Mouse (Mus musculus) CH12.LX (cell line): ENCODE measurements at regions not wholly inside any gene's neighbourhood (a gene's known extent, or its start where the extent isn't known, plus 50 kb on each side); places are given as distances from the start of the nearest gene placed in this dataset.

Experiments used
- DNase-seq: peaks from one replicate; pipeline ENCODE4 v3.0.0-alpha.2; 2013; ENCODE audit errors: extremely low read depth
- H3K27ac ChIP-seq: 2 replicates; pipeline ENCODE4 v1.5.1; 2012; ENCODE audit warnings: low read depth, mild to moderate bottlenecking, control low read depth, moderate library complexity; ENCODE audit not compliant: insufficient read depth
- H3K27me3 ChIP-seq: replicated peaks from 2 replicates; pipeline ENCODE3; 2012; ENCODE audit warnings: inconsistent platforms
- H3K36me3 ChIP-seq, 2 experiments: replicated peaks in 1 of 2; 2 replicates each; pipeline versions ENCODE3 to v1.6.1; 2012; ENCODE audit warnings: inconsistent platforms in 1 of 2, low read length in 1 of 2, mild to moderate bottlenecking in 1 of 2, mixed read lengths in 1 of 2, moderate library complexity in 1 of 2; ENCODE audit not compliant: control insufficient read depth in 1 of 2, insufficient read depth in 1 of 2
- H3K4me1 ChIP-seq, 2 experiments: 2 replicates each; pipeline ENCODE4 v1.6.1; 2012; ENCODE audit warnings: inconsistent platforms in 1 of 2, moderate library complexity in 1 of 2; ENCODE audit not compliant: insufficient read depth in 2 of 2, control insufficient read depth in 1 of 2
- H3K4me2 ChIP-seq: 2 replicates; pipeline ENCODE4 v1.6.1; 2012; ENCODE audit warnings: low read depth, mild to moderate bottlenecking, control low read depth; ENCODE audit not compliant: poor library complexity, insufficient read depth, severe bottlenecking
- H3K4me3 ChIP-seq, 3 experiments: fragments of 150-350 bp in 1 of 3; sonication (generic) in 1 of 3; replicated peaks in 1 of 3; 2 replicates each; pipeline versions ENCODE3 to v1.5.1; 2011 to 2012; ENCODE audit warnings: low read depth in 2 of 3, low read length in 2 of 3, mild to moderate bottlenecking in 2 of 3, moderate library complexity in 2 of 3, control low read depth in 1 of 3, improper control_type of control experiment in 1 of 3, inconsistent platforms in 1 of 3, mixed read lengths in 1 of 3; ENCODE audit not compliant: poor library complexity in 1 of 3
- H3K79me2 ChIP-seq: replicated peaks from 2 replicates; pipeline ENCODE4 v1.6.1; 2012; ENCODE audit warnings: mild to moderate bottlenecking, moderate library complexity; ENCODE audit not compliant: control insufficient read depth, poor library complexity, insufficient read depth, severe bottlenecking; ENCODE audit errors: extremely low read depth
- H3K9ac ChIP-seq: 2 replicates; pipeline ENCODE4 v1.6.1; 2012; ENCODE audit warnings: low read depth, mild to moderate bottlenecking, control low read depth, moderate library complexity; ENCODE audit not compliant: insufficient read depth
- H3K9me3 ChIP-seq: replicated peaks from 2 replicates; pipeline ENCODE3; 2012; ENCODE audit warnings: low read length, inconsistent platforms, mixed read lengths
- BHLHE40 ChIP-seq: IDR thresholded peaks from 2 replicates; pipeline ENCODE4 v1.6.1; 2011; ENCODE audit warnings: mild to moderate bottlenecking, low read depth, low read length, improper control_type of control experiment
- CHD1 ChIP-seq: IDR thresholded peaks from 2 replicates; pipeline ENCODE4 v1.6.1; 2012; ENCODE audit warnings: low read depth, low read length, improper control_type of control experiment, inconsistent platforms
- CHD2 ChIP-seq: IDR thresholded peaks from 2 replicates; pipeline ENCODE4 v1.6.1; 2011; ENCODE audit warnings: low read length, improper control_type of control experiment
- CTCF ChIP-seq, 2 experiments: IDR thresholded peaks in 1 of 2; conservative IDR thresholded peaks in 1 of 2; 2 replicates each; pipeline ENCODE4 v1.5.1; 2011 to 2012; ENCODE audit warnings: low read depth in 2 of 2, low read length in 2 of 2, improper control_type of control experiment in 1 of 2, inconsistent platforms in 1 of 2, mild to moderate bottlenecking in 1 of 2, moderate library complexity in 1 of 2
- E2F4 ChIP-seq: IDR thresholded peaks from 2 replicates; pipeline ENCODE4 v1.6.1; 2011; ENCODE audit warnings: low read depth, low read length, improper control_type of control experiment; ENCODE audit not compliant: insufficient replicate concordance
- EP300 ChIP-seq: IDR thresholded peaks from 2 replicates; pipeline ENCODE4 v1.6.1; 2011; ENCODE audit warnings: low read length, improper control_type of control experiment
- ETS1 ChIP-seq: conservative IDR thresholded peaks from 2 replicates; pipeline ENCODE4 v1.6.1; 2012; ENCODE audit warnings: low read depth, mild to moderate bottlenecking, inconsistent platforms, low read length, improper control_type of control experiment, moderate library complexity
- HCFC1 ChIP-seq: IDR thresholded peaks from 2 replicates; pipeline ENCODE4 v1.6.1; 2012; ENCODE audit warnings: low read depth, mild to moderate bottlenecking, inconsistent platforms, low read length, improper control_type of control experiment
- IRF4 ChIP-seq: IDR thresholded peaks from 2 replicates; pipeline ENCODE4 v1.6.1; 2014; ENCODE audit warnings: low read depth, mild to moderate bottlenecking, inconsistent platforms, low read length, improper control_type of control experiment
- JUN ChIP-seq: IDR thresholded peaks from 2 replicates; pipeline ENCODE4 v1.6.1; 2011; ENCODE audit warnings: low read depth, mild to moderate bottlenecking, low read length, improper control_type of control experiment, moderate library complexity; ENCODE audit not compliant: insufficient read depth
- MAX ChIP-seq: IDR thresholded peaks from 2 replicates; pipeline ENCODE4 v1.6.1; 2011; ENCODE audit warnings: low read length, improper control_type of control experiment
- MAZ ChIP-seq: IDR thresholded peaks from 2 replicates; pipeline ENCODE4 v1.6.1; 2012; ENCODE audit warnings: low read depth, mild to moderate bottlenecking, inconsistent platforms, low read length, improper control_type of control experiment, moderate library complexity
- MEF2A ChIP-seq: IDR thresholded peaks from 2 replicates; pipeline ENCODE4 v1.6.1; 2014; ENCODE audit warnings: low read depth, mild to moderate bottlenecking, inconsistent platforms, low read length, improper control_type of control experiment, borderline replicate concordance
- MXI1 ChIP-seq: IDR thresholded peaks from 2 replicates; pipeline ENCODE4 v1.6.1; 2011; ENCODE audit warnings: mild to moderate bottlenecking, low read depth, low read length, improper control_type of control experiment
- NELFE ChIP-seq: IDR thresholded peaks from 2 replicates; pipeline ENCODE4 v1.6.1; 2011; ENCODE audit warnings: low read depth, low read length, improper control_type of control experiment
- NRF1 ChIP-seq: IDR thresholded peaks from 2 replicates; pipeline ENCODE4 v1.6.1; 2014; ENCODE audit warnings: low read depth, mild to moderate bottlenecking, inconsistent platforms, low read length, improper control_type of control experiment, moderate library complexity
- PAX5 ChIP-seq: IDR thresholded peaks from 2 replicates; pipeline ENCODE4 v1.6.1; 2012; ENCODE audit warnings: low read length, inconsistent platforms, mixed read lengths
- POLR2AphosphoS2 ChIP-seq: IDR thresholded peaks from 2 replicates; pipeline ENCODE4 v1.6.1; 2011; ENCODE audit warnings: low read depth, low read length, improper control_type of control experiment
- RAD21 ChIP-seq: IDR thresholded peaks from 2 replicates; pipeline ENCODE4 v1.6.1; 2011; ENCODE audit warnings: low read depth, mild to moderate bottlenecking, low read length, improper control_type of control experiment, moderate library complexity
- RCOR1 ChIP-seq: conservative IDR thresholded peaks from 2 replicates; pipeline ENCODE4 v1.6.1; 2012; ENCODE audit warnings: low read depth, mild to moderate bottlenecking, inconsistent platforms, low read length, improper control_type of control experiment
- SIN3A ChIP-seq: IDR thresholded peaks from 2 replicates; pipeline ENCODE4 v1.6.1; 2012; ENCODE audit warnings: low read length, improper control_type of control experiment, inconsistent platforms
- SMC3 ChIP-seq: IDR thresholded peaks from 2 replicates; pipeline ENCODE4 v1.6.1; 2011; ENCODE audit warnings: low read depth, low read length, improper control_type of control experiment
- UBTF ChIP-seq: IDR thresholded peaks from 2 replicates; pipeline ENCODE4 v1.6.1; 2012; ENCODE audit warnings: low read depth, mild to moderate bottlenecking, inconsistent platforms, low read length, improper control_type of control experiment, moderate library complexity
- USF1 ChIP-seq: IDR thresholded peaks from 2 replicates; pipeline ENCODE4 v1.6.1; 2014; ENCODE audit warnings: low read depth, mild to moderate bottlenecking, inconsistent platforms, low read length, improper control_type of control experiment
- ZKSCAN1 ChIP-seq: IDR thresholded peaks from 2 replicates; pipeline ENCODE4 v1.6.1; 2012; ENCODE audit warnings: low read depth, inconsistent platforms, low read length, improper control_type of control experiment, borderline replicate concordance
- ZMIZ1 ChIP-seq: IDR thresholded peaks from 2 replicates; pipeline ENCODE4 v1.6.1; 2012; ENCODE audit warnings: low read depth, mild to moderate bottlenecking, inconsistent platforms, low read length, improper control_type of control experiment
- dilution Hi-C: fragments of 300-500 bp; cut with MboI; formaldehyde crosslinking; loops from 2 replicates; pipeline ENCODE4 v1.14.3; 2020; ENCODE audit warnings: low sequenced_read_pairs; ENCODE audit not compliant: extremely low pct_unique_long_range_greater_than_20kb, extremely low pct_ligation_motif_present
- in situ Hi-C: fragments of 300-500 bp; cut with MboI; formaldehyde crosslinking; loops from 3 replicates; pipeline ENCODE4 v1.14.3; 2019; ENCODE audit warnings: low sequenced_read_pairs, low pct_ligation_motif_present, low pct_unique_long_range_greater_than_20kb, mixed read lengths

DNA sequence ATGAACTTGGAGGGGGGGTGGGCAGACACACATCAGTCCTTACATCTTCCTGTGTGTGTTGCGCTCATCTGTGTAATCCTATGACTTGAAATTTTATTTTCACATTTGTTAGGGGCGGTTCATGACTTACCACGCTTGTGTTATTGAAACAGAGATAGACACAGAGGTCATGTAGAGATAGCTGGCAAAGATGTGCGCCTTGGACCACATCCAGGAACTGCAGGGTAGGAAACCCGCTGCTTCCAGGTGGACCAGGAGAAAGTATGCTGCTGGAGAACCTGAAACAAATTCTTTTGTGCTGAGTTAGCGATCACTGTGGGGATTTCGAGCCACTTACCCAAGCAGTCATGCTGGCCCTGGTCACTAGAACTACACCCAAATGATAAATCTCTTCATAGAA, 89.1 kb downstream of the Kcnj2 start:
- H3K27me3 ChIP-seq, result no peaks in the 10 kb centered on the region
- H3K9me3 ChIP-seq, result no peaks in the 10 kb centered on the region
- H3K4me3 ChIP-seq, result no peak overlapping the region
- no peak overlapping the region for H3K4me2 ChIP-seq
- H3K9ac ChIP-seq, result no peak overlapping the region
- H3K79me2 ChIP-seq, result no peaks in the 10 kb centered on the region
- in situ Hi-C loops (loop anchor here (25.0 kb wide), 1 partner anchor 157 kb away; no protein-coding TSS in a partner anchor), dilution Hi-C loops (no loop called here)
- H3K4me1 ChIP-seq, result peaks cover 0 to 20% of the 10 kb centered on the region in 2 experiments; a peak in 2 of 4 replicates
- no peaks in the 10 kb centered on the region for H3K36me3 ChIP-seq
- TF ChIP-seq USF1 (no peak), IRF4 (no peak), HCFC1 (no peak), UBTF (no peak), ZKSCAN1 (no peak), BHLHE40 (no peak), ETS1 (no peak), NRF1 (no peak), SIN3A (no peak), MAZ (no peak), MXI1 (no peak), RCOR1 (no peak), PAX5 (no peak), NELFE (no peak), MAX (no peak), SMC3 (no peak), RAD21 (no peak), E2F4 (no peak), ZMIZ1 (no peak), CHD2 (no peak)
- no peak overlapping the region for H3K27ac ChIP-seq
- no peak for DNase-seq

DNA sequence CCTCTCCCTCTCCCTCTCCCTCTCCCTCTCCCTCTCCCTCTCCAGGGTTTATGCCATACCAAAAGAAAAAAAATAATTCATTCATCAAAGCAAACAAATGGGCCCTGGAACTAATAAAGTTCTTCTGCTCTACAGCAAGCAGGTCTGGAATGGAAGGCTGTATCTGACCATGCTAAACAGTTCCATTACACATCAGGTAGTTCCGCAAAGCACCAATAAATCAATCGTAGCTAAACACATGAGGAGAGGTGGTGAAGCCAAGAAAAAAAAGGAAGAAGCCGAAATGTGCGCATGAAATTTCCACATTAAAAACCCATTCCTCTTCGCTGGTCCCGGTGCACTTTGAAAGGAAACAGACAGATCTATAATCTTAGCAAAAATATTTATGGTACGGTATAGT, 89.8 kb downstream of the Kcnj2 start:
- Histone ChIP-seq H3K9ac (no peak overlapping the region), H3K27ac (no peak overlapping the region), H3K36me3 (no peaks in the 10 kb centered on the region), H3K9me3 (no peaks in the 10 kb centered on the region)
- in situ Hi-C loops (loop anchor here (25.0 kb wide), 1 partner anchor 157 kb away; no protein-coding TSS in a partner anchor), dilution Hi-C loops (no loop called here)
- no peak for TF ChIP-seq PAX5
- TF ChIP-seq MEF2A, result no peak
- no peak for TF ChIP-seq USF1
- TF ChIP-seq CTCF (conservative IDR thresholded peaks at IDR 0.05 in 1 of 2, IDR thresholded peaks at IDR 0.05 in 1 of 2; ENCODE audit: low read depth in 2 of 2, low read length in 2 of 2), result no peak
- no peak for TF ChIP-seq MXI1
- TF ChIP-seq IRF4, result no peak
- no peak for TF ChIP-seq JUN
- no peak for TF ChIP-seq POLR2AphosphoS2
- no peak for TF ChIP-seq EP300
- TF ChIP-seq CHD1, result no peak
- TF ChIP-seq, all 38 proteins: peak for 0
- Histone ChIP-seq H3K4me2 (no peak overlapping the region), H3K4me1 (peaks cover 0 to 20% of the 10 kb centered on the region in 2 experiments; a peak in 2 of 4 replicates), H3K27me3 (no peaks in the 10 kb centered on the region), H3K79me2 (no peaks in the 10 kb centered on the region), H3K4me3 (no peak overlapping the region)
- no peak for DNase-seq
